Mouse (Mus musculus) hindbrain, embryonic 16.5 days (tissue): Measurements from ENCODE around the gene Slc9a3r2. TPM values are rescaled to one million over a fixed set of nuclear protein-coding genes. Genes with fewer than 3 reads are reported as not detected.

Source experiments
- ATAC-seq: fragments of 200-750 bp; cut with Nextera tagmentation; 2 replicates; pipeline ENCODE4 v1.8.0; 2017; ENCODE audit warnings: moderate TSS enrichment, moderate library complexity
- H3K27ac ChIP-seq: fragments of 300-500 bp; sonication (generic); 2 replicates; pipeline ENCODE4 v1.5.1; 2014; ENCODE audit warnings: low read depth, mild to moderate bottlenecking, control low read depth, low read length, moderate library complexity
- H3K27me3 ChIP-seq: fragments of 300-500 bp; sonication (generic); replicated peaks from 2 replicates; pipeline ENCODE4 v1.6.1; 2014; ENCODE audit warnings: low read length; ENCODE audit not compliant: control insufficient read depth, insufficient read depth
- H3K36me3 ChIP-seq: fragments of 300-500 bp; sonication (generic); 2 replicates; pipeline ENCODE4 v1.6.1; 2014; ENCODE audit warnings: mild to moderate bottlenecking, low read length, moderate library complexity, mixed read lengths; ENCODE audit not compliant: control insufficient read depth, insufficient read depth
- H3K4me1 ChIP-seq: fragments of 300-500 bp; sonication (generic); 2 replicates; pipeline ENCODE4 v1.6.1; 2014; ENCODE audit warnings: low read depth, low read length; ENCODE audit not compliant: control insufficient read depth, insufficient read depth
- H3K4me2 ChIP-seq: fragments of 300-500 bp; sonication (generic); 2 replicates; pipeline ENCODE4 v1.6.1; 2014; ENCODE audit warnings: mild to moderate bottlenecking, low read length, control low read depth, moderate library complexity
- H3K4me3 ChIP-seq: fragments of 300-500 bp; sonication (generic); 2 replicates; pipeline ENCODE4 v1.5.1; 2014; ENCODE audit warnings: mild to moderate bottlenecking, low read length, control low read depth, moderate library complexity
- H3K9ac ChIP-seq: fragments of 300-500 bp; sonication (generic); 2 replicates; pipeline ENCODE4 v1.6.1; 2014; ENCODE audit warnings: low read depth, mild to moderate bottlenecking, control low read depth, low read length, moderate library complexity
- H3K9me3 ChIP-seq: fragments of 300-500 bp; sonication (generic); 2 replicates; pipeline ENCODE4 v1.6.1; 2014; ENCODE audit warnings: mild to moderate bottlenecking, low read length, moderate library complexity; ENCODE audit not compliant: control insufficient read depth
- WGBS: fragments of 180-500 bp; shearing (Covaris S2); extraction: QIAGEN DNeasy Blood & Tissue Kit; methylation state at CpG from one replicate; pipeline ENCODE4 v1.1.7; 2014; 5-methylcytosine and 5-hydroxymethylcytosine counted together
- microRNA-seq: library from miRNA; unstranded; fragments of <30 nt; microRNA quantifications from one replicate; pipeline ENCODE4, GENCODE M21; 2017
- polyA plus RNA-seq: library from polyadenylated mRNA; unstranded; fragments of >200 nt; fragmentation: Nextera tagmentation; extraction: Ambion mirVana; gene quantifications from 2 replicates; pipeline ENCODE4 v1.2.1, GENCODE M21; 2015

Gene Slc9a3r2
- polyA plus RNA-seq, 1 experiment from 2014 or later, result 60.8 TPM

DNA sequence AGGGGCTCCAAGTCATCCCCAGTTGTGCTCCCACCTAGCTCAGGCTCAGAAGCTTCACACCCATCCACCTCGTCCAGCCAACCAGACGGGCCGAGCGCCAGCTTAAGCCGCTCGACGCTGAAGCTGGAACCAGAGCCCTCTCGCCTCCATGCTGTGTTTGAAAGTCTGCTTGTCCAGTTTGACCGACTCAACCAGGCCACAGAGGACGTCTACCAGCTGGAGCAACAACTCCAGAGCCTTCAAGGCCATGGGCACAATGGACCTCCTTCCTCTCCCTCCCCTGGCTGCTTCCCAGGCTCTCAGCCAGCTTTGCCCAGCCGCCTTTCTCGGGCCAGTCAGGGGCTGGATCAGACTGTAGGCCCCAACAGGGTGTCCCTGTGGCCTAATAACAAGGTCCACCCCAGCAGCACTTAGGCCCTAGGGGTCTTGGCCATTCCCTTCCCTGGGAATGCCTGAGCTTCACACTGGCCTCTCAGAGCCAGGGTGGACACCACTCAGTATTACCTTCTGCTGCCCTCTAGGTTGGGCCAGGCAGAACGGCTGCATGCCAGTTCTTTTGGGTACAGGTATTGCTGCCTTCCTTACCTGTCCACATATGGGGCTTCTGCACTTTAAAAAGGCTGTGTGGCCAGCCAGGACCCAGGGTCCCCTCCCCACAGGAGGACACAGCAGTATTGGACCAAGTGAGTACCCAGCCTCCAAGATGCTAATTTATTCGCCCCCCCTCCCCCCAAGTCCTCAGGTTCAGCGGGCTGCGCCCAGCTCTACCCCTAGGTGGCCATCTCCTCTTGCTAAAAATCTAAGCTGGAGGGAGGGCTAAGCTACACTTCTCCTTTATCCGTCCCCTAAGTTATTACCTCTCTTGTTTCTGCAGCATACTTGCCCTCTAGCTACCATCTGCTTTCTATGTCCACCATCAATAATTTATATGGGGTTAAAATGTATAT lies 54.7 kb downstream of the Slc9a3r2 start:
- Histone ChIP-seq H3K27ac (0 out of 2 replicates have a peak overlapping the region, but pooled peaks have one; percentile 20), H3K4me1 (no peaks in the 10 kb centered on the region), H3K9me3 (no peaks in the 10 kb centered on the region), H3K36me3 (peaks cover 77% of the 10 kb centered on the region), H3K4me3 (no peak overlapping the region), H3K9ac (no peak overlapping the region), H3K27me3 (no peaks in the 10 kb centered on the region), H3K4me2 (no peak overlapping the region)
- 72% methylated on average over 17 of the region's 17 CpGs for WGBS
- ATAC-seq, result no peak

DNA sequence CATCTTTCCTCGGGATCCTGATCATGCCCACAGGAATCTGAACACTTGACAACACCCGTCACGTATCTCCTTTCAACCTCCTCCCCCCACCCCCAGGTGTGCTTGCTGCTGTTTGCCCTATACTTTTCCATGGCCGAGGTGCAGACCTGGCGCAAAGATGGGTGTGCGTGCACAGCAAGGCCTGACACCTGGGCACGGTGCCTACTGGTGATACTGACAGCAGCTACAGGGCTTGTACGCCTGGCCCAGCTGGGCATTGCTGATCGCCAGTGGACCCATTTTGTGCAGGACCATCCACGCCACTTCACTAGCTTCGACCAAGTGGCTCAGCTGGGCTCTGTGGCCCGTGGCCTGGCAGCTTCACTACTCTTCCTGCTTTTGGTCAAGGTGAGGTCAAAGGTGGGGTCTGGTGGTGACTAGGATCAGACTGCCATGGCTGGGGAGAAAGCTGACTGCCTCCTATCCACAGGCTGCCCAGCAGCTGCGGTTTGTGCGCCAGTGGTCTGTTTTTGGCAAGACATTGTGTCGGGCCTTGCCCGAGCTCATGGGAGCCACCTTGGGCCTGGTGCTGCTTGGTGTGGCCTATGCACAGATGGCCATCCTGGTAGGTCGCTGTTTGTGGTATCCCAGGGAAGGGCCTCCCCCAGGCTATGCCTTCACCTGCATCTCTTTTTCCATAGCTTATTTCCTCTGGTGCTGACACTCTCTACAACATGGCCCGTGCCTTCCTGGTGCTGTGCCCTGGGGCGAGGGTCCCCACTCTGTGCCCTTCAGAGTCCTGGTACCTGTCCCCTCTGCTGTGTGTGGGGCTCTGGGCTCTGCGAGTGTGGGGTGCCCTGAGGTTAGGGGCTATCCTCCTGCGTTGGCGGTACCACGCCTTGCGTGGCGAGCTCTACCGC lies 55.9 kb downstream of the Slc9a3r2 start:
- ATAC-seq, result no peak
- Histone ChIP-seq H3K36me3 (peaks cover 70% of the 10 kb centered on the region), H3K27me3 (no peaks in the 10 kb centered on the region), H3K4me1 (no peaks in the 10 kb centered on the region), H3K9me3 (no peaks in the 10 kb centered on the region), H3K27ac (no peak overlapping the region), H3K4me2 (no peak overlapping the region), H3K4me3 (no peak overlapping the region), H3K9ac (no peak overlapping the region)
- 94% methylated on average over 26 of the region's 26 CpGs for WGBS

DNA sequence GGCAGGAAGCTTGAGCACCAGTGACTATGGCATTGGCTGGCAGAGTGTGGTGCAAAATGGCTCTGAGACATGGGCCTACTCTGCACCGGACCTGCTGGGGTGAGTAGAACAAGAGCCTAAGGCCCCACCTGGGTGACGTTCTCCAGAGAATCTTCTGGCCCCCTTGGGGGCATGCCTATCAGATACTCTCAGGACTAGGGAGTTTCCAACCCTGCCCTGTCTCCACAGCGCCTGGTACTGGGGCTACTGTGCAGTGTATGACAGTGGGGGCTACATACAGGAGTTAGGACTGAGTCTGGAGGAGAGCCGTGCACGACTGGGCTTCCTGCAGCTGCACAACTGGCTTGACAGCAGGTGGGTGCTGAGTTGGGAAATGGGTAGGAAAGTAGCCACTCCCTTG lies 56.9 kb downstream of the Slc9a3r2 start:
- 94% methylated on average over 5 of the region's 5 CpGs for WGBS
- Histone ChIP-seq H3K9me3 (no peaks in the 10 kb centered on the region), H3K4me3 (no peak overlapping the region), H3K9ac (no peak overlapping the region), H3K36me3 (peaks cover 69% of the 10 kb centered on the region), H3K4me2 (no peak overlapping the region), H3K27me3 (no peaks in the 10 kb centered on the region), H3K27ac (no peak overlapping the region), H3K4me1 (no peaks in the 10 kb centered on the region)
- no peak for ATAC-seq

DNA sequence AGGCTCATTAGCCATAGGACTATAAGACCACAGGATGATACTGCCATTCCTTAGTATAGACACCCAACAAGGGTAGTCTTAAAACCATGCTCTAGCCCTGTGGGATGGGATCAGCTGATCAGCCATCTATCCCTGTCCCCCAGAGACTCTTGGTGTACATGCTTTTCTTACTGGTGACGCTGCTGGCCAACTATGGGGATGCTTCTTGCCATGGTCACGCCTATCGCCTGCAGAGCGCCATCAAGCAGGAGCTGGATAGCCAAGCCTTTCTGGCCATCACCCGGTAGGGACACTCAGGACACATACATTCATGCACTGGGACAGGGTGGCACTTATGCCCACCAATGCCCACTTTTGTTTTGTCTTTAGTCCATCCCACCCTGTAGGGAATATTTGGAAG lies 58.4 kb downstream of the Slc9a3r2 start:
- Histone ChIP-seq H3K9me3 (no peaks in the 10 kb centered on the region), H3K9ac (no peak overlapping the region), H3K36me3 (peaks cover 68% of the 10 kb centered on the region), H3K4me3 (no peak overlapping the region), H3K4me2 (no peak overlapping the region), H3K27ac (no peak overlapping the region), H3K27me3 (no peaks in the 10 kb centered on the region), H3K4me1 (no peaks in the 10 kb centered on the region)
- ATAC-seq, result no peak
- WGBS, result 93% methylated on average over 5 of the region's 5 CpGs

DNA sequence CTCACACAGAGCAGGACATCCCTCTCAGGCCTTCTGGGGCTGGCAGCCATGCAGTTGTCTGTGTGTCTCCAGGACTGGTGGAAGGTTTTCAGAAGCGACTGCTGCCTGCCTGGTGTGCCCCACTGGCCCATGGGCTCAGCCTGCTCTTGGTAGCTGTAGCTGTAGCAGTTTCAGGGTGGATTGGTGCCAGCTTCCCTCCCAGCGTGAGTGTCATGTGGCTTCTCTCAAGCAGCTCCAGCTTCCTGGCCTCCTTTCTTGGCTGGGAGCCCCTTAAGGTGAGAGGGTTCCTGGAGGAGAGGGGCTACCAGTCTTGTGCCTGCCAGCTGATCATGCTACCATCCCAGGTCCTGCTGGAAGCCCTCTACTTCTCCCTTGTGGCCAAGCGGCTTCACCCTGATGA lies 59.2 kb downstream of the Slc9a3r2 start:
- Histone ChIP-seq H3K36me3 (peaks cover 67% of the 10 kb centered on the region), H3K4me2 (no peak overlapping the region), H3K4me3 (no peak overlapping the region), H3K9me3 (no peaks in the 10 kb centered on the region), H3K27ac (no peak overlapping the region), H3K9ac (no peak overlapping the region), H3K4me1 (no peaks in the 10 kb centered on the region), H3K27me3 (no peaks in the 10 kb centered on the region)
- no peak for ATAC-seq
- WGBS, result 86% methylated on average over 3 of the region's 3 CpGs

Small RNAs within 50 kb of the gene (microRNA-seq; reads per million reads assigned to microRNA genes)
- not detected for gene Gm24589

Other genes starting within 250 kb of the Slc9a3r2 start
- gene Rnps1, start 235.8 kb downstream of the Slc9a3r2 start, polyA plus RNA-seq, result 304 and 328 TPM in 2 replicates
- gene Eci1, start 223.7 kb downstream of the Slc9a3r2 start, polyA plus RNA-seq, result 48.0 and 59.0 TPM in 2 replicates
- gene Dnase1l2, start 207.2 kb downstream of the Slc9a3r2 start, polyA plus RNA-seq, result 6.1 and 9.4 TPM in 2 replicates
- gene E4f1, start 180.0 kb downstream of the Slc9a3r2 start, polyA plus RNA-seq, result 42.3 and 43.5 TPM in 2 replicates
- 83.9 and 85.4 TPM in 2 replicates for gene Pgp, start 179.9 kb downstream of the Slc9a3r2 start, polyA plus RNA-seq
- 0.65 and 1.2 TPM in 2 replicates for gene Bricd5, start 176.4 kb downstream of the Slc9a3r2 start, polyA plus RNA-seq
- gene Mlst8, start 171.2 kb downstream of the Slc9a3r2 start, polyA plus RNA-seq, result 36.2 and 39.3 TPM in 2 replicates
- 43.6 and 44.6 TPM in 2 replicates for gene Caskin1, start 161.7 kb downstream of the Slc9a3r2 start, polyA plus RNA-seq
- gene Traf7, start 122.4 kb downstream of the Slc9a3r2 start, polyA plus RNA-seq, result 85.9 and 94.2 TPM in 2 replicates
- 10.9 and 13.0 TPM in 2 replicates for gene Rab26, start 116.1 kb downstream of the Slc9a3r2 start, polyA plus RNA-seq
- 26.8 and 29.9 TPM in 2 replicates for gene Pkd1, start 100.5 kb downstream of the Slc9a3r2 start, polyA plus RNA-seq
- 65.8 and 80.9 TPM in 2 replicates for gene Tsc2, start 17.7 kb downstream of the Slc9a3r2 start, polyA plus RNA-seq
- 9.6 and 9.9 TPM in 2 replicates for gene Nthl1, start 17.6 kb downstream of the Slc9a3r2 start, polyA plus RNA-seq
- gene Npw, start 8.1 kb upstream of the Slc9a3r2 start, polyA plus RNA-seq, result 0.54 and 0.75 TPM in 2 replicates
- gene Zfp598, start 19.4 kb upstream of the Slc9a3r2 start, polyA plus RNA-seq, result 10.8 and 18.7 TPM in 2 replicates
- 272 and 319 TPM in 2 replicates for gene Syngr3, start 39.6 kb upstream of the Slc9a3r2 start, polyA plus RNA-seq
- 35.4 and 37.3 TPM in 2 replicates for gene Gfer, start 45.8 kb upstream of the Slc9a3r2 start, polyA plus RNA-seq
- gene Noxo1, start 45.9 kb upstream of the Slc9a3r2 start, polyA plus RNA-seq, result 1.7 and 2.3 TPM in 2 replicates
- gene Tbl3, start 57.3 kb upstream of the Slc9a3r2 start, polyA plus RNA-seq, result 62.4 and 69.9 TPM in 2 replicates
- not detected in 2 replicates for gene Rnf151, start 67.7 kb upstream of the Slc9a3r2 start, polyA plus RNA-seq
- gene Rps2, start 67.8 kb upstream of the Slc9a3r2 start, polyA plus RNA-seq, result 732 and 739 TPM in 2 replicates
- gene Ndufb10, start 74.2 kb upstream of the Slc9a3r2 start, polyA plus RNA-seq, result 271 and 307 TPM in 2 replicates
- gene Rpl3l, start 77.5 kb upstream of the Slc9a3r2 start, polyA plus RNA-seq, result 0.25 TPM in 1 of 2 replicates, not detected in the other
- 17.5 and 18.9 TPM in 2 replicates for gene Msrb1, start 86.3 kb upstream of the Slc9a3r2 start, polyA plus RNA-seq
- 0.23 and 0.32 TPM in 2 replicates for gene Hs3st6, start 102.7 kb upstream of the Slc9a3r2 start, polyA plus RNA-seq
- gene Meiob, start 154.0 kb upstream of the Slc9a3r2 start, polyA plus RNA-seq, result not detected in 2 replicates
- 71.4 and 86.9 TPM in 2 replicates for gene Hagh, start 189.8 kb upstream of the Slc9a3r2 start, polyA plus RNA-seq
- gene Fahd1, start 200.0 kb upstream of the Slc9a3r2 start, polyA plus RNA-seq, result 23.1 and 28.8 TPM in 2 replicates
- gene Igfals, start 215.7 kb upstream of the Slc9a3r2 start, polyA plus RNA-seq, result 0.15 TPM in 1 of 2 replicates, not detected in the other
- gene Nubp2, start 236.0 kb upstream of the Slc9a3r2 start, polyA plus RNA-seq, result 64.1 and 65.7 TPM in 2 replicates
- gene Spsb3, start 236.3 kb upstream of the Slc9a3r2 start, polyA plus RNA-seq, result 88.2 and 90.4 TPM in 2 replicates
- 30.1 and 30.2 TPM in 2 replicates for gene Eme2, start 244.8 kb upstream of the Slc9a3r2 start, polyA plus RNA-seq
- 85.3 and 89.0 TPM in 2 replicates for gene Mrps34, start 244.8 kb upstream of the Slc9a3r2 start, polyA plus RNA-seq
- gene Nme3, start 246.2 kb upstream of the Slc9a3r2 start, polyA plus RNA-seq, result 88.2 and 99.9 TPM in 2 replicates